Mouse (Mus musculus) left cerebral cortex, adult 18-20 months (tissue): ENCODE results near the gene Zcchc8. TPM values are rescaled to one million over a fixed set of nuclear protein-coding genes. Genes with fewer than 3 reads are reported as not detected.

Source experiments
- total RNA-seq, 2 experiments: library from RNA; stranded (reverse); gene quantifications; 2 replicates each; pipeline ENCODE4 v1.2.3; 2021

Gene Zcchc8
- total RNA-seq, 2 experiments from 2014 or later = 43.0 to 49.4 TPM

Other genes with a start within 250 kb of the Zcchc8 start
- gene Lrrc43, start 231.8 kb downstream of the Zcchc8 start, total RNA-seq = under 1 TPM; 0.33 to 0.40 TPM
- not detected for gene Il31, start 231.6 kb downstream of the Zcchc8 start, total RNA-seq
- gene B3gnt4, start 210.6 kb downstream of the Zcchc8 start, total RNA-seq = 1 to 10 TPM; 1.2 to 1.3 TPM
- 10 to 100 TPM; 26.5 to 27.2 TPM for gene Diablo, start 196.9 kb downstream of the Zcchc8 start, total RNA-seq
- 1 to 10 TPM; 4.9 to 5.0 TPM for gene Gm49027, start 195.6 kb downstream of the Zcchc8 start, total RNA-seq
- gene Vps33a, start 148.1 kb downstream of the Zcchc8 start, total RNA-seq = 100 to 1,000 TPM in 1 of 2 experiments, 10 to 100 TPM in 1; 99.5 to 101 TPM
- 100 to 1,000 TPM; 132 to 133 TPM for gene Clip1, start 36.5 kb downstream of the Zcchc8 start, total RNA-seq
- 10 to 100 TPM; 79.4 to 88.4 TPM for gene Rsrc2, start 28.3 kb upstream of the Zcchc8 start, total RNA-seq
- 1 to 10 TPM in 1 of 2 experiments, under 1 TPM in 1; 0.89 to 1.1 TPM for gene Kntc1, start 28.6 kb upstream of the Zcchc8 start, total RNA-seq
- gene Hcar2, start 144.4 kb upstream of the Zcchc8 start, total RNA-seq = not detected
- 1 to 10 TPM; 1.7 to 2.2 TPM for gene Hcar1, start 158.9 kb upstream of the Zcchc8 start, total RNA-seq
- gene Denr, start 186.1 kb upstream of the Zcchc8 start, total RNA-seq = 10 to 100 TPM; 68.1 to 74.0 TPM
- gene Gm43518, start 206.3 kb upstream of the Zcchc8 start, total RNA-seq = 1 to 10 TPM in 1 of 2 experiments, under 1 TPM in 1; 0.80 to 1.1 TPM
- 1 to 10 TPM; 2.5 to 2.7 TPM for gene Ccdc62, start 209.6 kb upstream of the Zcchc8 start, total RNA-seq